Mouse (Mus musculus) CD4-positive, CD25-positive, alpha-beta regulatory T cell, adult 2 months (primary cell): ENCODE data around the gene Tk2.
"Not testable (repeated sequence)": the region's sequence is repeated elsewhere in the genome, so short reads cannot be mapped to it uniquely, and the experiment has no call there.

Experiments
- DNase-seq: peaks from one replicate; pipeline ENCODE4 v3.0.0-alpha.2; 2012; ENCODE audit warnings: low read depth, low spot score

Gene Tk2

GRCm38 (mm10) chr8:104248276-104248675, at the start of gene Tk2:
Gene Tk2 (minus strand): TSS chr8:104248558.
- DNase-seq, result peak; percentile 92

- DNase-seq, result no peak
Measured at GRCm38 (mm10) chr8:104294396-104294795, 46.0 kb upstream of the Tk2 start.

GRCm38 (mm10) chr8:104293081-104293480, 44.7 kb upstream of the Tk2 start, which contains the start of gene Cmtm2a:
Gene Cmtm2a (minus strand): TSS chr8:104293181.
- DNase-seq, result not testable (repeated sequence)

- no peak for DNase-seq
Measured at GRCm38 (mm10) chr8:104268937-104269440, 20.6 kb upstream of the Tk2 start.

- DNase-seq, result no peak
Measured at GRCm38 (mm10) chr8:104268368-104268767, 20.0 kb upstream of the Tk2 start.

GRCm38 (mm10) chr8:104264271-104264935, 16.0 kb upstream of the Tk2 start:
- DNase-seq, result not testable (repeated sequence)

GRCm38 (mm10) chr8:104261802-104262201, 13.4 kb upstream of the Tk2 start:
- not testable (repeated sequence) for DNase-seq

- DNase-seq, result peak; percentile 81
Measured at GRCm38 (mm10) chr8:104253016-104253415, 4.7 kb upstream of the Tk2 start.

- DNase-seq, result peak; percentile 39
Measured at GRCm38 (mm10) chr8:104251461-104251860, 3.1 kb upstream of the Tk2 start.

- peak; percentile 91 for DNase-seq
Measured at GRCm38 (mm10) chr8:104250439-104251367, 2.3 kb upstream of the Tk2 start, which contains the start of gene Cklf. Gene Cklf (plus strand): TSS chr8:104250861.

GRCm38 (mm10) chr8:104249442-104249996, 1.2 kb upstream of the Tk2 start:
- DNase-seq, result no peak

GRCm38 (mm10) chr8:104247908-104248275, 466 bp downstream of the Tk2 start:
- peak; percentile 65 for DNase-seq

GRCm38 (mm10) chr8:104247054-104247907, 1.1 kb downstream of the Tk2 start:
- peak; percentile 83 for DNase-seq

GRCm38 (mm10) chr8:104246621-104247020, 1.7 kb downstream of the Tk2 start:
- DNase-seq, result peak; percentile 47

- no peak for DNase-seq
Measured at GRCm38 (mm10) chr8:104242038-104242644, 6.2 kb downstream of the Tk2 start.

- DNase-seq, result peak; percentile 71
Measured at GRCm38 (mm10) chr8:104239418-104239861, 8.9 kb downstream of the Tk2 start.

GRCm38 (mm10) chr8:104234573-104234972, 13.8 kb downstream of the Tk2 start:
- no peak for DNase-seq

GRCm38 (mm10) chr8:104232919-104233318, 15.4 kb downstream of the Tk2 start:
- no peak for DNase-seq

GRCm38 (mm10) chr8:104232039-104232438, 16.3 kb downstream of the Tk2 start:
- no peak for DNase-seq

GRCm38 (mm10) chr8:104230377-104230776, 18.0 kb downstream of the Tk2 start:
- no peak for DNase-seq

- DNase-seq, result no peak
Measured at GRCm38 (mm10) chr8:104227048-104227447, 21.3 kb downstream of the Tk2 start.
